Mouse (Mus musculus) olfactory bulb, adult 2 months (tissue): Measurements from ENCODE around the gene Blnk. TPM values are rescaled to one million over a fixed set of nuclear protein-coding genes. Genes with fewer than 3 reads are reported as not detected.

Experiments
- H3K27ac ChIP-seq: fragments of 200-500 bp; 2 replicates; pipeline ENCODE4 v1.5.1; 2012; ENCODE audit warnings: low read depth, low read length; ENCODE audit not compliant: insufficient read depth
- H3K4me1 ChIP-seq: fragments of 200-500 bp; 2 replicates; pipeline ENCODE4 v1.6.1; 2012; ENCODE audit warnings: low read length; ENCODE audit not compliant: control insufficient read depth, insufficient read depth
- H3K4me3 ChIP-seq: fragments of 200-500 bp; 2 replicates; pipeline ENCODE4 v1.5.1; 2012; ENCODE audit warnings: mild to moderate bottlenecking, low read depth, low read length, moderate library complexity; ENCODE audit not compliant: insufficient read depth
- CTCF ChIP-seq: fragments of 200-500 bp; IDR thresholded peaks from 2 replicates; pipeline ENCODE4 v1.5.1; 2012; ENCODE audit warnings: low read depth, mild to moderate bottlenecking, low read length, moderate library complexity; ENCODE audit not compliant: insufficient read depth
- POLR2A ChIP-seq: fragments of 200-500 bp; IDR thresholded peaks from 2 replicates; pipeline ENCODE4 v1.6.1; 2012; ENCODE audit warnings: mild to moderate bottlenecking, low read depth, low read length, moderate library complexity; ENCODE audit not compliant: insufficient read depth
- WGBS: fragments of 180-500 bp; shearing (Covaris S2); methylation state at CpG from one replicate; pipeline ENCODE4 v1.1.7; 2018; 5-methylcytosine and 5-hydroxymethylcytosine counted together
- polyA plus RNA-seq: library from polyadenylated mRNA; stranded (reverse); fragments of >200 nt; gene quantifications from 2 replicates; pipeline ENCODE4 v1.2.4, GENCODE M21; 2012; ENCODE audit warnings: low replicate concordance; ENCODE audit not compliant: missing spikeins, insufficient read depth, insufficient read length

Gene Blnk
- polyA plus RNA-seq, 1 experiment, result not detected

GRCm38 (mm10) chr19:41007733-41008132 lies 13.4 kb upstream of the Blnk start:
- H3K27ac ChIP-seq, result no peak overlapping the region
- H3K4me1 ChIP-seq, result peaks cover 5% of the 10 kb centered on the region; the same call in 1 of the 2 replicates
- H3K4me3 ChIP-seq, result no peak overlapping the region
- 77% methylated on average over 4 of the region's 4 CpGs for WGBS
- no peak for TF ChIP-seq CTCF
- no peak for TF ChIP-seq POLR2A

- no peak overlapping the region for H3K4me3 ChIP-seq
- WGBS, result 42% methylated on average over 6 of the region's 6 CpGs
- no peak overlapping the region for H3K27ac ChIP-seq
- H3K4me1 ChIP-seq, result 0 out of 2 replicates have a peak, but pooled peaks cover 3% of the 10 kb centered on the region
- TF ChIP-seq POLR2A (no peak), CTCF (no peak)
These were observed 13.0 kb upstream of the Blnk start for GRCm38 (mm10) chr19:41007326-41007725.

- TF ChIP-seq CTCF (no peak), POLR2A (no peak)
- WGBS, result 47% methylated on average over 4 of the region's 4 CpGs
- H3K27ac ChIP-seq, result no peak overlapping the region
- H3K4me3 ChIP-seq, result no peak overlapping the region
- no peaks in the 10 kb centered on the region for H3K4me1 ChIP-seq
These were observed 12.3 kb upstream of the Blnk start for GRCm38 (mm10) chr19:41006621-41007020.

GRCm38 (mm10) chr19:41003694-41004315 lies 9.5 kb upstream of the Blnk start:
- Histone ChIP-seq H3K27ac (no peak overlapping the region), H3K4me3 (no peak overlapping the region), H3K4me1 (no peaks in the 10 kb centered on the region)
- no peak for TF ChIP-seq POLR2A
- no peak for TF ChIP-seq CTCF
- 82% methylated on average over 3 of the region's 3 CpGs for WGBS

GRCm38 (mm10) chr19:40999569-40999968 lies 5.2 kb upstream of the Blnk start:
- TF ChIP-seq POLR2A (no peak), CTCF (no peak)
- 58% methylated on average over 3 of the region's 3 CpGs for WGBS
- Histone ChIP-seq H3K4me1 (no peaks in the 10 kb centered on the region), H3K4me3 (no peak overlapping the region), H3K27ac (no peak overlapping the region)

- 61% methylated on average over 5 of the region's 5 CpGs for WGBS
- H3K4me3 ChIP-seq, result no peak overlapping the region
- TF ChIP-seq CTCF (no peak), POLR2A (no peak)
- H3K27ac ChIP-seq, result no peak overlapping the region
- H3K4me1 ChIP-seq, result 0 out of 2 replicates have a peak, but pooled peaks cover 2% of the 10 kb centered on the region
These were observed 4.3 kb upstream of the Blnk start for GRCm38 (mm10) chr19:40998469-40999170.

GRCm38 (mm10) chr19:40996722-40997121 lies 2.4 kb upstream of the Blnk start:
- TF ChIP-seq CTCF (no peak), POLR2A (no peak)
- Histone ChIP-seq H3K4me3 (no peak overlapping the region), H3K27ac (no peak overlapping the region), H3K4me1 (peaks cover 6% of the 10 kb centered on the region; the same call in 1 of the 2 replicates)
- WGBS, result 93% methylated on average over 6 of the region's 6 CpGs

- Histone ChIP-seq H3K4me1 (peaks cover 6% of the 10 kb centered on the region), H3K4me3 (no peak overlapping the region), H3K27ac (no peak overlapping the region)
- TF ChIP-seq CTCF (no peak), POLR2A (no peak)
- 68% methylated on average over 21 of the region's 21 CpGs for WGBS
These were observed 1.4 kb upstream of the Blnk start for GRCm38 (mm10) chr19:40995449-40996401.

GRCm38 (mm10) chr19:40994911-40995310 lies 576 bp upstream of the Blnk start:
- 73% methylated on average over 7 of the region's 7 CpGs for WGBS
- Histone ChIP-seq H3K4me3 (no peak overlapping the region), H3K27ac (no peak overlapping the region), H3K4me1 (peaks cover 6% of the 10 kb centered on the region)
- TF ChIP-seq POLR2A (no peak), CTCF (no peak)
